Mouse (Mus musculus): ENCODE data around the gene Rab4a. TPM values are rescaled to one million over a fixed set of nuclear protein-coding genes. Genes with fewer than 3 reads are reported as not detected.

The Rab4a gene
- polyA plus RNA-seq, 1 experiment: 4.4 TPM

DNA sequence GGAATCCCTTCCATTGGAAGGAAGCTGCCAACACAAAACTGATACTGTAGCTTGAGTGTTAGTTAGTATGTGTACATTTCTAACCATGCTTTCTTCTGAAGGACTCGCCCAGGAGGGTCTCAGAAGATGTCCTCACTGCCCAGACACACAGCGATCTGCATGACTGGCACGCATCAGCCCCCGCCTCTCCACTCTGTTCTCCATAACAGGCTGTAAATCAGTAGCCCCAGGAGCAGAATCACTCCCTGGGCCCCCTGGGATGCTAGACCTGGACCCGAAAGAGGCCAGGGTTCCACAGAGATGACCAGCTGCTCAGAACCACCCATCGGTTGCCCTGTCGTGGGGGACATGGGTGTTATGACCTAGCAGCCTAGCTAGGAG lies 13.9 kb upstream of the Rab4a start:
- Histone ChIP-seq H3K36me3 (ENCODE audit: control insufficient read depth, insufficient read depth, low read length) (no peaks in the 10 kb centered on the region), H3K27me3 (ENCODE audit: control insufficient read depth, insufficient read depth, low read length) (no peaks in the 10 kb centered on the region), H3K27ac (ENCODE audit: control insufficient read depth, insufficient read depth, low read length) (no peak overlapping the region), H3K4me1 (replicated peaks; ENCODE audit: control insufficient read depth, insufficient read depth, low read length) (peaks cover 7% of the 10 kb centered on the region), H3K4me3 (ENCODE audit: control insufficient read depth, insufficient read depth, low read length) (no peak overlapping the region)
- DNase-seq: no peak
- TF ChIP-seq POLR2A (IDR thresholded peaks at IDR 0.05; ENCODE audit: control insufficient read depth, extremely low read depth, insufficient read depth, low read length, poor library complexity) (no peak), CTCF (IDR thresholded peaks at IDR 0.05; ENCODE audit: borderline replicate concordance, control insufficient read depth, extremely low read depth, insufficient read depth, low read length, poor library complexity) (no peak)
- 89% methylated on average over 7 of the region's 7 CpGs for WGBS

DNA sequence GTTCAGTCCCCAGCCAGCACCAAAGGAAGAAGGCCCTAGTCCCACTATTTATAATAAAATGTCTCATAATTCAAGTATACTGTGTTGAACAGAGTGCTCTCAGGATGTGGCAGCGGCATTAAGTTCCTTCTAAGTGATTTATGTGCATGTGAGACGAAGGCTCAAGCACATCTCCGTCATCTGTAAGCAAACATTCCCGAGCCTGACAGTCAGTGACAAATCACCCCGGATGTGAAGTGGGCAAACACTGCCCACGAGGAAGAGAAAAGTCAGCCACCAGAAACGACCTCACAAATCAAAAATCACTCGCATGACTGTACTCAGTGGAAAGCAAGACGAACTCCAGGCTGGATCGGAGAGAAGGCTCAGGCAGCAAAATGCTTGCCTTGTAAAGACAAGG lies 11.9 kb upstream of the Rab4a start:
- Histone ChIP-seq H3K27me3 (ENCODE audit: control insufficient read depth, insufficient read depth, low read length) (no peaks in the 10 kb centered on the region), H3K27ac (ENCODE audit: control insufficient read depth, insufficient read depth, low read length) (no peak overlapping the region), H3K36me3 (ENCODE audit: control insufficient read depth, insufficient read depth, low read length) (no peaks in the 10 kb centered on the region), H3K4me3 (ENCODE audit: control insufficient read depth, insufficient read depth, low read length) (no peak overlapping the region), H3K4me1 (replicated peaks; ENCODE audit: control insufficient read depth, insufficient read depth, low read length) (no peaks in the 10 kb centered on the region)
- 37% methylated on average over 10 of the region's 10 CpGs for WGBS
- no peak for TF ChIP-seq POLR2A (IDR thresholded peaks at IDR 0.05; ENCODE audit: control insufficient read depth, extremely low read depth, insufficient read depth, low read length, poor library complexity)
- TF ChIP-seq CTCF (IDR thresholded peaks at IDR 0.05; ENCODE audit: borderline replicate concordance, control insufficient read depth, extremely low read depth, insufficient read depth, low read length, poor library complexity): no peak
- no peak for DNase-seq

DNA sequence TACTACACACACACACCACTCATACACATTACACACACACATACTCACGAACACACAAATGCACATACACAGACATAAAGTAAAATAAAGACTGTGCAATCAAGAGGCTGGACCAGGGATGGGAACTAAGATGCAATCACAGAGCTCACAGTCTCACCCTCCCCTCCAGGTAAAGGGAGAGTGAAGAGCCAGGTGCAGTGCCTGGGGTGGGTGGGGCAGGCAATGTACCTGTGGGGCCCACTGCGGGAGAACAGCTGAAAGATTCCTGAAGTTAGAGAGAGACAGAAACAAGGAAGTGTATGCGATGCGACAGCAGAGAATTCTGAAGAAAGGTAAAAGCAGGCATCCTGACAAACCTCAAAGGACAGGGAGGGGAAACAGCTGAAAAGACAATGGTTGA lies 11.0 kb upstream of the Rab4a start:
- WGBS: 82% methylated on average over 4 of the region's 4 CpGs
- H3K4me3 ChIP-seq (ENCODE audit: control insufficient read depth, insufficient read depth, low read length): no peak overlapping the region
- TF ChIP-seq CTCF (IDR thresholded peaks at IDR 0.05; ENCODE audit: borderline replicate concordance, control insufficient read depth, extremely low read depth, insufficient read depth, low read length, poor library complexity): no peak
- TF ChIP-seq POLR2A (IDR thresholded peaks at IDR 0.05; ENCODE audit: control insufficient read depth, extremely low read depth, insufficient read depth, low read length, poor library complexity): no peak
- no peak for DNase-seq
- H3K4me1 ChIP-seq (replicated peaks; ENCODE audit: control insufficient read depth, insufficient read depth, low read length): no peaks in the 10 kb centered on the region
- H3K36me3 ChIP-seq (ENCODE audit: control insufficient read depth, insufficient read depth, low read length): no peaks in the 10 kb centered on the region
- no peaks in the 10 kb centered on the region for H3K27me3 ChIP-seq (ENCODE audit: control insufficient read depth, insufficient read depth, low read length)
- no peak overlapping the region for H3K27ac ChIP-seq (ENCODE audit: control insufficient read depth, insufficient read depth, low read length)

DNA sequence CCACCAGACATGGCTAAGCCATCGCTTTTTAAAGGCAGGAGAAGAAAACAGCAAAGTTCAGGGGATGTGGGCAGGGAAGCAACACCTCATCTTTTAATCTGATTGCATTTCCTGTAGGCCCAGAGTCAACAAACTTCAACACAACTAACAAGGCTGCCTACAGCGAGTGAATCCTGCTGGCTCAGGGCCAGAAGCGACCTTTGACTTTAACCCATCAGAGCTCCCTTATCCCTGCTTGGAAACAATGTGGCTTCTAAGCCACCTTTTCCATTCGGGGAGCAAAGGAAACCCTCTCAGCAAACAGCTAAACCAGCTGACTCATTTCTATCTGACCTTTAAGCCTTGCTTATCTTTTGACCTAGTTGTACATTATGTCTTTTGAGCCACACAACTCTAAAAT lies 9.0 kb upstream of the Rab4a start:
- 72% methylated on average over 4 of the region's 4 CpGs for WGBS
- no peak overlapping the region for H3K27ac ChIP-seq (ENCODE audit: control insufficient read depth, insufficient read depth, low read length)
- H3K36me3 ChIP-seq (ENCODE audit: control insufficient read depth, insufficient read depth, low read length): no peaks in the 10 kb centered on the region
- H3K4me3 ChIP-seq (ENCODE audit: control insufficient read depth, insufficient read depth, low read length): no peak overlapping the region
- TF ChIP-seq CTCF (IDR thresholded peaks at IDR 0.05; ENCODE audit: borderline replicate concordance, control insufficient read depth, extremely low read depth, insufficient read depth, low read length, poor library complexity) (no peak), POLR2A (IDR thresholded peaks at IDR 0.05; ENCODE audit: control insufficient read depth, extremely low read depth, insufficient read depth, low read length, poor library complexity) (no peak)
- no peaks in the 10 kb centered on the region for H3K27me3 ChIP-seq (ENCODE audit: control insufficient read depth, insufficient read depth, low read length)
- H3K4me1 ChIP-seq (replicated peaks; ENCODE audit: control insufficient read depth, insufficient read depth, low read length): no peaks in the 10 kb centered on the region
- DNase-seq: no peak

DNA sequence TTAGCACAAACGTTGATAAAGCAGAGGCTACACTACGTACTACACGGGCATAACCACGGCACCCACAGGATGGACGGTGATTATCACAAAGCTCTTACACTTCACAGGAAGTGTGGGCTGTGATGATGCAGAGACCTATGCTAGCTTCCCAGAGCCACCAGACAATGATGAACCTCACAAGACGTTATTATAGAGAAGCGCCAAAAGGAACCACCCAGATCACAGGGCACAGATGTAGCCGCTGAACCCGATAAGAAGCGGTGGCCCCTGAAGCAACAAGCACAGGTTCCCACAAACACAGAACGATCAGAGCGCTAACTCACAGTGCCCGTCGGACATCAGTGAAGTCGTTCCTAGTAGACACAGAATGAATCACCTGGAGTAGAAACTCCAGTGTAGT lies 7.9 kb upstream of the Rab4a start:
- DNase-seq: no peak
- no peaks in the 10 kb centered on the region for H3K27me3 ChIP-seq (ENCODE audit: control insufficient read depth, insufficient read depth, low read length)
- no peaks in the 10 kb centered on the region for H3K4me1 ChIP-seq (replicated peaks; ENCODE audit: control insufficient read depth, insufficient read depth, low read length)
- 31% methylated on average over 15 of the region's 15 CpGs for WGBS
- no peak overlapping the region for H3K4me3 ChIP-seq (ENCODE audit: control insufficient read depth, insufficient read depth, low read length)
- H3K27ac ChIP-seq (ENCODE audit: control insufficient read depth, insufficient read depth, low read length): no peak overlapping the region
- H3K36me3 ChIP-seq (ENCODE audit: control insufficient read depth, insufficient read depth, low read length): no peaks in the 10 kb centered on the region
- TF ChIP-seq CTCF (IDR thresholded peaks at IDR 0.05; ENCODE audit: borderline replicate concordance, control insufficient read depth, extremely low read depth, insufficient read depth, low read length, poor library complexity) (no peak), POLR2A (IDR thresholded peaks at IDR 0.05; ENCODE audit: control insufficient read depth, extremely low read depth, insufficient read depth, low read length, poor library complexity) (no peak)

DNA sequence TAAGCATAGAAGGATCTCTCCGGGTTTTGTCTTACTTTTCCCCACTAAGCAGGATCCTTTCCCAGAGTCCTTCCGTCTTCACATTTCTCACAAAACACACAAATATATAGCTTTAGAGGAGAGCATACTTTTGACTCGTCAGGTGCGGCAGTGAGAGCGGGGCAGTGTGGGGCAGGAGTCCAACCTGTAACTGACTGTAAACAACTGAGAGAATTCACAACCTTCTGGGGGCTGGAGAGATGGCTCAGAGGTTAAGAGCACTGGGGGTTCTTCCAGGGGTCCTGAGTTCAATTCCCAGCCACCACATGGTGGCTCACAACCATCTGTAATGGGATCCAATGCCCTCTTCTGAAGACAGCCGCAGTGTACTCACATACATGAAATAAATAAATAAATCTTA lies 6.4 kb upstream of the Rab4a start:
- no peak for DNase-seq
- H3K4me1 ChIP-seq (replicated peaks; ENCODE audit: control insufficient read depth, insufficient read depth, low read length): no peaks in the 10 kb centered on the region
- no peak overlapping the region for H3K27ac ChIP-seq (ENCODE audit: control insufficient read depth, insufficient read depth, low read length)
- no peaks in the 10 kb centered on the region for H3K36me3 ChIP-seq (ENCODE audit: control insufficient read depth, insufficient read depth, low read length)
- H3K4me3 ChIP-seq (ENCODE audit: control insufficient read depth, insufficient read depth, low read length): no peak overlapping the region
- TF ChIP-seq CTCF (IDR thresholded peaks at IDR 0.05; ENCODE audit: borderline replicate concordance, control insufficient read depth, extremely low read depth, insufficient read depth, low read length, poor library complexity): no peak
- H3K27me3 ChIP-seq (ENCODE audit: control insufficient read depth, insufficient read depth, low read length): no peaks in the 10 kb centered on the region
- 94% methylated on average over 6 of the region's 6 CpGs for WGBS

DNA sequence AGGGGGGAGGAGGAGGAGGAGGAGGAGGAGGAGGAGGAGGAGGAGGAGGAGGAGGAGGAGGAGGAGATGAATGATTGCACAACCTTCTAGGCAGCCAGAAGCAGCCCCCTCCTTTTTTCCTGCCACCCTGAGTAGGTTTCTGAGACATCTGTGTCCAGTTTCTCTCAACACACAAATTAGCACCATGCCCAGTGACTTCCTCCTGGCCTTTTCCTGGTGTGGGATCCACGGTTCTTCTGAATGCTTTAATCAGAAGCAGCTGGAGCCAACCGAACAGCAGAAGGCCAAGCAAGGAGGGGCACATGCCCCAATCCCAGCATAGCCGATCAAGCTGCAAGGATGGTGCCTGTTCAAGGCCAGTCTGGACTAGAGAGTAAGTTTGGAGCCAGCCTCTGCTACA lies 5.9 kb upstream of the Rab4a start:
- Histone ChIP-seq H3K4me1 (replicated peaks; ENCODE audit: control insufficient read depth, insufficient read depth, low read length) (no peaks in the 10 kb centered on the region), H3K27ac (ENCODE audit: control insufficient read depth, insufficient read depth, low read length) (no peak overlapping the region), H3K4me3 (ENCODE audit: control insufficient read depth, insufficient read depth, low read length) (no peak overlapping the region), H3K36me3 (ENCODE audit: control insufficient read depth, insufficient read depth, low read length) (no peaks in the 10 kb centered on the region), H3K27me3 (ENCODE audit: control insufficient read depth, insufficient read depth, low read length) (no peaks in the 10 kb centered on the region)
- 73% methylated on average over 3 of the region's 3 CpGs for WGBS
- DNase-seq: no peak
- TF ChIP-seq POLR2A (IDR thresholded peaks at IDR 0.05; ENCODE audit: control insufficient read depth, extremely low read depth, insufficient read depth, low read length, poor library complexity) (no peak), CTCF (IDR thresholded peaks at IDR 0.05; ENCODE audit: borderline replicate concordance, control insufficient read depth, extremely low read depth, insufficient read depth, low read length, poor library complexity) (no peak)
